Mouse (Mus musculus) CD8-positive naive resting alpha-beta T cell, adult 2 months (primary cell): Measurements from ENCODE around the gene Hps6.
"Not testable (repeated sequence)": the region's sequence is repeated elsewhere in the genome, so short reads cannot be mapped to it uniquely, and the experiment has no call there.

Experiments
- DNase-seq, 2 experiments: peaks; one replicate each; pipeline ENCODE4 v3.0.0; 2022; ENCODE audit warnings: low read depth in 2 of 2, low spot score in 2 of 2

The Hps6 gene

DNA sequence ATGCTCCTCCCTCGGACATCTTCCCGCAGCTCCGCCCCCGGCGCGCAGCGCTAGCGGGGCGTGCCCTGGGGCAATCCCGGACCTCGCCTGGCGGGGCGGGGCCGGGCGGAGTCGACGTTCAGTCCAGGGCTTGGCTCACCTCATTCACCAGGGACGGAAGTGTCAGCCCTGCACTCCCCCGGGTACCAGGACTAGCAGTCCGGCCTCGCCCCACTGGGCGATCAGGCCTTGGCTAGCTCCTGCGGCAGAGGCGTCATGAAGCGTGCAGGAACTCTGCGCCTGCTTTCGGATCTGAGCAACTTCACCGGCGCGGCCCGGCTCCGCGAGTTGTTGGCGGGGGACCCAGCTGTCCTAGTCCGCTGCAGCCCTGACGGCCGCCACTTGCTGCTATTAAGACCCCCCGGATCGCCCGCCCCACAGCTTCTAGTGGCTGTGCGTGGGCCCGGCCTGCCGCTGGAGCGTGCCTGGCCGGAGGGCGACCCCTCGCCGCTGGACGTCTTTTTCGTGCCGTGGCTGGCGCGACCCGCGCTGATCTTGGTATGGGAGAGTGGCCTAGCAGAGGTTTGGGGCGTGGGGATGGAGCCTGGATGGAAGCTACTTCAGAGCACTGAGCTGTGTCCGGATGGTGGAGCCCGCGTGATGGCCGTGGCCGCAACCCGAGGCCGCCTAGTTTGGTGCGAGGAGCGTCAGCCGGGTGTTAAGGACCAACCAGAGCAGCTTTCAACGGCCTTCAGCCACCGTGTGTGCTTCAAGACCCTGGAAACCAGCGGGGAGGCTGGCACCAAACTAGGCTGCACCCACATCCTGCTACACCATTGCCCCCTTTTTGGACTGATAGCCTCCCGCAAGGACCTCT lies at the start of gene Hps6:
TSS of gene Hps6 (plus strand) at position 138 of the 856 bp plus-strand sequence.
- DNase-seq, result peak; percentile 58 to 62

DNA sequence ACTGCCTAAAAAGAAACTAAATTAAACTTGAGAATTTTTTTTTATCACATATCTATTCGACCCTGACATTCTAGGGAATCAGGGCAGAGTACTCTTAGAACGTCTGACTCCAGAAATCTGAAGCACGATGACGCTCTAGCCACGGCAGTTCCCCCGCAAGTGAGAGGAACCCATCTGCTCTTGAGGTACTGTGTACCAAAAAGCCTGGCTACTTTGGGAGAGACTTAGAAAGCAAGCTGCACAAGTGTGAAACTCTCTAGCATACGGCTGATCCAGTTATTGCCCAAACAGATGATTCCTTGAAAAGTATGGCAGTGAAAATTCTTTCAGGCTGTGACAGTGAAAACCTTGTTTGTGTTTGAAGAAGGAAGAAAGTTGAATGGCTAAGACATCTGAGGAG lies 46.6 kb upstream of the Hps6 start:
- no peak for DNase-seq

DNA sequence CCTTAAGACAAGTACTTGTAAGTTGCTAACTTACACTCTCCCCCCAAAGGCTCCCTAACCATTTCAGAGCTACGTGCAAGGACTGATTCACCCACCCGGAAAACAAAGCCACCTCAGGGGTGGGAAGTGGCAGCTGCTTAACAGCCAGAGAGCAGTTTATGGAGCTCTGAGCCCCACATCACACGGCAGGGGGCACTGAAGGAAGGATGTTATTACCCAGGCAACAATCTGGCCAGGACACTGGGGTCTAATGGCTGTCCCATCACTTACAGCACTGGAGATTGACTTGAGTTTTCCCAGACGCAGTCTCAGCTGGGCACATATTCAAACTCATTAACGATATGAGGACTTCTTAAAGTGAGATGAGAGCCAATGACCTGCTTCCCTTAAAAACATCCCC lies 42.5 kb upstream of the Hps6 start:
- DNase-seq, result no peak

DNA sequence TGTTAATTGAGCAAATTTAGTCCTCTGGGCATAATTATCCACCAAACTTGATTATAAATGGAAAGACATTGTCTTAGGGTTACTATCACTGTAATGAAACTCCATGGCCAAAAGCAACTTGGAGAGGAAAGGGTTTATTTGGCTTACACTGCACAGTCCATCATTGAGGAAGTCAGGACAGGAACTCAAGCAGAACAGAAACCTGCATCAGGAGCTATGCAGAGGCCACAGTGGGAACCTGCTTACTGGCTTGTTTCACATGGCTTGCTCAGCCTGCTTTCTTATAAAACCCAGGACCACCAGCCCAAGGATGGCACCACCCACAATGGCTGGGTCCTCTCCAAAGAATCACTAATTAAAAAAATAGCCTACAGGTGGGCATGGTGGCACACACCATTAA lies 18.9 kb upstream of the Hps6 start:
- no peak for DNase-seq

DNA sequence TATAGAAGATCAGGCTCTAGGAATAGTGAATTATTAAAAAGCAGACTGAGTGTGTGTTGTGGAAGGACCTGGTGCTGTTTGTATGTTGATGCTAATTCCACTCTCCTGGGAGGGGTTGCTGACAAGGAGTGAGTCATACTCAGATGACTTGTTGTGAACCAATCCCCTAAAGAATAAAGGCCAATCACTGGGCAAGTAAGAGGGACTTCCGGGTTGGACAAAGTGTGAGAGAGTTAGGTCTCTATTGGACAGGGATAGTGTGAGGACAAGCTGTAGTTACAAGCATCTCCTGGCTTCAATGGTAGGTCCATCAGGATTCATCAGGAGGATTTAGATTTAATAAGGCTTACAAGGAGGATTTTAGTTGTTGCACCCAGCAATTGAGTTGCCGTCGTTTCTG lies 15.1 kb upstream of the Hps6 start:
- DNase-seq, result no peak

DNA sequence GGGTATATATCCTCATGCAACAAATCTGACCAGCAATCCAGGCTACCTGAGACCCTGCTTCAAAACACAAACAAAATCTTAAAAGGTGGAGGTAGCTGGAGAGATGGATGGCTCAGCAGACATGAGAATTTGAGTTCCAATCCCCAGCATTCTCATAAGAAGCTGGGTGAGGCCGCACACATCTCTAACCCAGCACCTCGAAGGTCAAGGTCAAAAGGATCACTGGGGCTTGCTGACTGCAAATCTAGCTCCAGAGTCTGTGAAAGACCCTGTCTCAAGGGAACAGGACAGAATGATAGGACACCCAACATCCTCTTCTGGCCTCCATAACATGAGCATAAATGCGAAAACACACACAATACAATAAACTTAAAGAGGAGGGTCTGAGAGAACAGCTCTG lies 12.1 kb upstream of the Hps6 start:
- DNase-seq, result no peak

DNA sequence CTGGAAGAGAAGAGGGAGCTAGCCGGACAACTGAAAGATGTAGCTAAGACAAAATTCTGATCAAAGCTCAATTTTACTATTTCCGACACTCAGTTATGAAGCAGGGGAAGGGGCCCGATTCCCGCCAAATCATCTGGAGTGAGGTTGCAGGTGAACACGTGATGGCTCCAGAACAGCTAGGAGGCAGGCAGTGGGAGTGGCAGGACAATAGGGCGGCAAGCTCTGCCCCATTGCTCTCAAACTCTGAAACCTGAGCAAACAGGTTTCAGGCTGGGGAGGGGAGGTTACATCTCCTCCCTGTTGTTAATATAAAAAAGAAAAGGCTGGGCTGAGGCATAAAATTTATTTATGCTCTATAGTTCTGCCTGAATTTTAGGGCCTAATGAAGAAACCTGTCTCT lies 9.9 kb upstream of the Hps6 start:
- DNase-seq, result not testable (repeated sequence)

DNA sequence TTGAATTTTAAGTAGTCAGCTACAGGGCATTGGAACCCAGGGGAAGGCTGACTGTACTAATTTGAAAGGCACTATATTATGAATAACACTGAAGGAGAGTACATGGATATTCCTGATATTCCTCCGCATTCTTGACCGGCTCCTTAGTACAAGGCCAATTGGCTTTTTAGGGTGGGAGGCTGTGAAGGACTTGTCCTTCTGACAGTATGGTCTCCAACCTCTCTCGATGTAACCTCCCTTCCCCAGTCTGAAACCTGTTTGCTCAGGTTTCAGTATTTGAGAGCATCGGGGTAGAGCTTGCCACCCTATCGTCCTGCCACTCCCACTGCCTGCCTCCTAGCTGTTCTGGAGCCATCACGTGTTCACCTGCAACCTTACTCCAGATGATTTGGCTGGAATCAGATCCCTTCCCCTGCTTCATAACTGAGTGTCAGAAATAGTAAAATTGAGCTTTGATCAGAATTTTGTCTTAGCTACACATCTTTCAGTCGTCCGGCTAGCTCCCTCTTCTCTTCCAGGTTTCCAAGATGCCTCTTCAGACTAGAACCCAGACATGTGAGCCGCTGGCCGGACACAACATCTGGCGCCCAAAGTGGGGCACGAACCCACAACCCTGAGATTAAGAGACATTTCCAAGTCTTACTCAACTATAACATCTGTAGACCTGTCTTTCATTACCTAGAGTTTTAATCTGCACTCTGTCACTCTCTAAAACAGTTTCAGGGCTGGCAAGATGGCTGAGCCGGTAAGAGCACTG lies 9.1 kb upstream of the Hps6 start:
- DNase-seq, result no peak

DNA sequence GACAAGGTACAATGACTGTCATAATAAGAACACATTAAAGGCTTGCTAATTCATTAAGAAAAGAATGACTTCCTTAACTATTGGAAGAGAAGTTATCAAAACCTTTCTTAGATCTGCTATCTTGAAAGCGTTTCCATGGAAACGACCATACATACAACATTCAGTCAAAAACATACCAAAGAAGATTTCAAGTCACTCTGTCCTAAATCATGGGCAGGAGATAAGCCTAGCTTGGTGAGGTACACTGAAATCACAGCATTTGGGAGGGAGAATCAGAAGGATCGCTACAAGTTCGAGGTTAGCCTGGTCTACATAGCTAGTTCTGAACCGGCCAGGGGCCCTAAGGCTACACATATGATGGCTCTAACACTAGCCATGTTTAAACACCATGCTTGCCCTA lies 5.9 kb upstream of the Hps6 start:
- DNase-seq, result no peak

DNA sequence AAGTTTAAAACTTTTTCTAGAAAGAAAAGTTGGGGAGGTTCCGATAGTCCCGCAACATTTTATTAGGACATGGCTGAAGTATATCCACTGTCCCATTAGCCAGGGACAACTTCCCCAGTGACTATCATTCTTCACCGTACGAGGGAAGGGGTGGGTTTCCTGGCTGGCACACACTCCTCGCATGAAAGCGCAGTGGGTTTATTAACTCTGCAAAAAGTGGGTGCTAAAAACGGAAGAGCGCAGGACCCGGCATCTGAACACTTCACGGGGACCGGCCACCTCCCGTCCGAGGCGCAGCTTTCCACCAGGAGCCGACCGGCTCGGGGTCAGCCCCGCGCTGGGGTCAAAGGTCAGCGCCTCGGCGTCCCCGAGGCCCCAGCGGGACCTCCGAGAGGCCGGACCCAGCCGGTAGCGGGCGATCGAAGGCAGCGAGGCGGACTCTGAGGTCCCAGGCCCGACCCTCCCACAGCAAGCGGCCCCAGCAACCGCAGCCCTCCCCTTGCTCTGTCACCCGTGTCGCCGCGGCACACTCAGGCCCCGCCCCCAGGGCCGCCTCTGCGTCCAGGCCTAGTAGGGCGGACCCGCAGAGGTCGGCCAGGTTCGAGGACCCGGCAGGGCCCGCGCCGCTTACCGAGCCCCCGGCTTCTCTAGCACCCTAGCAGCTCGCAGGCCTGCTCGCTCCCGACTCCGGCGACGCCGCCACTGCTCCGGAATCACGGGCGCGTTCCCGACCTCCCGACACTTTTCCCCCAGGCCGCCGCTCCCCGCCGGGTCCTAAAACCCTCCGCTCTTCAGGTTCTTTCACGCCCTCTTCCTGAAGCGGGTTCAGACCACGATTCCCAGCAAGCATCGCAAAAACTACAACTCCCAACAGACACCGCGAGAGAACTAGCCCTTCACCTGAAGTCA lies 5.3 kb upstream of the Hps6 start, which contains the start of gene Armh3:
TSS of gene Armh3 (minus strand) at position 704 of the 909 bp plus-strand sequence.
- peak; percentile 74 to 89 for DNase-seq

DNA sequence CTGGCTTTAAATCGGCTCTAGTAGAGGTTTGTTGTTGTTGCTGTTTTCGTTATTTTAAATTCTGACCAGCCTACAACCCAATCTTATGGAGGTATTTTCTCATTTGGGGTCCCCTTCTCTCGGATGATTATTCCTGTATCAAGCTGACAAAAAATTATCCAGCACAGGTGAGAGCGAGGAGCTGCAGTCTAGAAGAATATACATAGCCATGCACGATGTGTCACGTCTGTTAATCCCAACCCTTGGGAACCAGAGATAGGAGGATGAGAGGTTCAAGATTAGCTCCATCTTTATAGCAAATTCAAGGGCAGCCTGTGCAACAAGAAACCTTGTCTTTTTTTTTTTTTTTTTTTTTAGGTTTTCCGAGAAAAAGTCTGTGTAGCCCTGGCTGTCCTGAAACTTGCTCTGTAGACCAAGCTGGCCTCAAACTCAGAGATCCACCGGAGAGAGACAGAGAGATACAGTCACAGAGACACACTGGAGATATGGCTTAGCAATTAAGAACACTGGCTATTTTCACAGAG lies 4.6 kb upstream of the Hps6 start:
- DNase-seq, result no peak

DNA sequence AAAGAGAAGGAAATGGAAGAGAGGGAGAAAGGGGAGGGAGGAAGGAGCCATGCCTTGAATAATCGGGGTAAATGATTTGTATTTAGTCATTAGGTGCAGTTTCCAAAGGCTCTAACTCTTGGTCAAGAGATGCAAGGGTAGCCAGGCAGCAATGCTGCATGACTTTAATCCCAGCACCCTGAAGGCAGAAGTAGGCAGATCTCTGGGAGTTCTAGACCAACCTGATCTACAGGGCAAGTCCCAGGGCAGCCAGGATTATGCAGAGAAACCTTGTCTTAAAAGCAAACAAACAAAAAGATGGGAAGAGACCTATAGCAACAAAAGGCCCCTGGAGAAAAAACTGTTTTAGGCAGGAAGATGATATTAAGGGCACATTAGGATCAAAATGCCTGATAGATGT lies 3.9 kb upstream of the Hps6 start:
- DNase-seq, result no peak

DNA sequence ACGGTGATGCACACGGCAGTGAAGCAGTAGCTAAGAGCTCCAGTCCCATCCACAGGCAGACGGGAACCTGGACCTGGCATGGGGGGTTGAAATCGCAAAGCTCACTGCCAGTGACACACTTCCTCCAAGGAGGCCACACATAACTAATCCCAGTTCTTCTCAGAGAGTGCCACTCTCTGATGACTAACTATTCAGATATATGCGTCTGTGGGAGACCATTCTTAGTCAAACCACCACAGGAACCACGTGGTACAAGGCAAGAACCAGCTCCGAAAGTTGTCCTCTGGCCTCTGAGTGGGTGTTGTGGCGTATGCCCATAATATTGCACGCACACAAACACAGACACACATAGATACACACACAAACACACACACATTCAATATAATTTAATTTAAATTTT lies 1.0 kb upstream of the Hps6 start:
- no peak for DNase-seq

DNA sequence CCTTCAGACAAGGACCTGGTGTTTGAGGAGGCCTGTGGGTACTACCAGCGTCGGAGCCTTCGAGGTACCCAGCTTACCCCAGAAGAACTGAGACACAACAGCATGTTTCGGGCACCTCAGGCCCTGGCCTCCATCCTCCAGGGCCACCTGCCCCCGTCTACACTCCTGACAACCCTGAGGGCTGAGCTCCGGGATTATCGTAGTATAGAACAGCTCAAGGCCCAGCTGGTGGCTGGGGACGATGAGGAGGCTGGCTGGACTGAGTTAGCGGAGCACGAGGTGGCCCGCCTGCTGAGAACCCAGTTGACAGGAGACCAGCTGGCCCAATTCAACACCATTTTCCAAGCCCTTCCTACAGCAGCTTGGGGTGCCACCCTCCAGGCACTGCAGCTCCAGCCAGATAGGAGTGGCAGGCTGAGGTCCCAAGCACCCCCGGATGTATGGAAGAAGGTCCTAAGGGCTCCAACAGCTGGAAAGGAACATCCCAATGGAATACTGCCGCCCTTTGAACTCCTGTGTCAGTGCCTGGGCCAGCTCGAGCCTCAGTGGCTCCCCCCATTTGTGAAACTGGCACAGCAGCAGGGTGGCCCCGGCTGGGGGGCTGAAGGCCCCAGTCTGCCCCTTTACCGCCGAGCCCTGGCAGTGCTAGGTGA lies 1.6 kb downstream of the Hps6 start:
- no peak for DNase-seq

DNA sequence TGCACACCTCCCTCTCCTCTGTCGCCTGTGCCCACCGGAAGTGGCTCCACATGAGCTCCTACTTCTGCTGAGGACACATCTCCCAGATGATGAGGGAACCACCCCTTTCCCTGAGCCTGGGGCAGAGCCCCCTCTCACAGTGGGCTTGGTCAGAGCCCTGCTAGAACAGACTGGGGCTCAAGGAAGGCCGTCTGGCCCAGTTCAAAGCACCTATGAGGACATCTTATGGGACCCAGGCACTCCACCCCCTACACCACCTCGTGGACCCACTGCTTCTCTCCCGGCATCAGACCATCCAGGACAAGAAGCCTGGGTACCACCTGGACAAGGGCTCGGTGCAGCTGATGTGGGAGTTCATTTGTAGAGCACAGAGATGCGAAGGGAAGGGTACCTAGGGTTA lies 2.4 kb downstream of the Hps6 start:
- no peak for DNase-seq

DNA sequence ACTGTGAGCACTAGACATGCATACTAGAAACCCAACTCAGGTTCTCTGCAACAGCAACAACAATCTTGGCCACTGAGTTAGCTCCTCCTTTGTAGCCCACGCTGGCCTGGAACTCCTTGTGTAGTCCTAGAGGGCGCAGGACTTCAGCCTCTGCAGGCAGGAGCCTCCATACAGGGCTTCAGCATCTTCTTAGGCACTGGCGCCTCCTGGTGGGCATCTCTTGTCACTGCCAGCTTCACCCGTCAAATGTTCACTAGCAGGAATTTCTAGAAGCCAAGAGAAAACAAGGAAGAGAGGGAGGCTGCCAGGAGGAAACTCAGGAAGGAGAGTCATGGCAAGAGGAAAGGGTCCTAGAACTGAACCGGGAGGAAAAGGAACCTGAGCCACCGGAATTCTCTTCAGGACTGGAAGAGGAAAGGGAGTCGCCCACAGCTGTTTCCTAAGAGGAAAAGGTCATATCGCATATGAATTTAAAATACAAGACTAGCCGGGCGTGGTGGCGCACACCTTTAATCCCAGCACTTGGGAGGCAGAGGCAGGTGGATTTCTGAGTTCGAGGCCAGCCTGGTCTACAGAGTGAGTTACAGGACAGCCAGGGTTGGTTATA lies 11.4 kb downstream of the Hps6 start:
- peak; percentile 74 to 81 for DNase-seq

DNA sequence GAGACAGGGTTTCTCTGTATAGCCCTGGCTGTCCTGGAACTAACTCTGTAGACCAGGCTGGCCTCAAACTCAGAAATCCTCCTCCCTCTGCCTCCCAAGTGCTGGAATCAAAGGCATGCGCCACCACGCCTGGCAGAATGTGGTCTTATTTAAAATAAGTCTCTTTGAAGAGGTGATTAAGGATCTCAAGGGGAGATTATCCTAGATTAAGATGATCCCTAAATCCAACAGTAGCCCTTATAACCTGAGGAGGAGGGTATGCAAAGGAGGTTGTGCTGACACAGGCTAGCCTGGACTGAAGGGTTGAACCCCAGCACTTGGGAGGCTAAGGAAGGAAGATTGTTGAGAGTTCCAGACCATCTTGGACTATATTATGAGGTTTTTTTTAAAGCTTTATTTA lies 12.7 kb downstream of the Hps6 start:
- DNase-seq, result no peak

DNA sequence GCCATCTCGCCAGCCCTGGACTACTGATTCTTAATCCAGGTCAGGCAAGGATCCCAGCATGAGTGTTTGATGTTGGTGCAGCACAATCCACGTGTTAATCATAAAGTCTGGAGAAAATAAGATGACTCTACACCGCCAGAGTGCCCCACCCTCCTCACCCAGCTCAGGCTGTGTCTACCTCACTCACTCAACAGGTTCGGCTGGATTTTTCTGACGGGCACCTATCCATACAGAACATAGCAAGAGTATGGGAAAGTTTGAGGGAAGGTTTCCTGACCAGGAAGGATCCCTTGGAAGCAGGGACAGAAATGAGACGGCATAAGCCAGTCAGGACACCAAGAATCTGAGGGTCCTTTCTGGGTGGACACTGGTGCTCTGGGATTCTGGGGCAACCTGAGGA lies 21.7 kb downstream of the Hps6 start:
- no peak for DNase-seq

DNA sequence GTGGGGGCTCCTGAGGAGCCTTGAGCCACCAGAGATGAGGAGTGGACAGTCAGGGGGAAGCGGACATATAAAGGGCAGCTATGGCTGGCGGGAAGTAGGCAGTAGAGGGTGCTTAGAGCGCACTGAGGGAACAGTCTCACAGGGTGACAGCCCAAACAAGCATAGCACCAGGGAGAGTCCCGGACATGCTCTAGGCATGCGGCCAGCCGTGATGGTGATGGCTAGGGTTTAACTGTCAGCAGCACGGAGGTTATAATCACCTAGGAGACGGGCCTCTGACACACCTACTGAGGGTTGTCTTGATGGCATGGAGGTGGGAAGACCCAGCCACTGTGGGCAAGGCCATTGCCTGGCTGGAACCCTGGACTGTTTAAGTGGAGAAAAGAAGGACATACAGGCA lies 23.3 kb downstream of the Hps6 start:
- no peak for DNase-seq

DNA sequence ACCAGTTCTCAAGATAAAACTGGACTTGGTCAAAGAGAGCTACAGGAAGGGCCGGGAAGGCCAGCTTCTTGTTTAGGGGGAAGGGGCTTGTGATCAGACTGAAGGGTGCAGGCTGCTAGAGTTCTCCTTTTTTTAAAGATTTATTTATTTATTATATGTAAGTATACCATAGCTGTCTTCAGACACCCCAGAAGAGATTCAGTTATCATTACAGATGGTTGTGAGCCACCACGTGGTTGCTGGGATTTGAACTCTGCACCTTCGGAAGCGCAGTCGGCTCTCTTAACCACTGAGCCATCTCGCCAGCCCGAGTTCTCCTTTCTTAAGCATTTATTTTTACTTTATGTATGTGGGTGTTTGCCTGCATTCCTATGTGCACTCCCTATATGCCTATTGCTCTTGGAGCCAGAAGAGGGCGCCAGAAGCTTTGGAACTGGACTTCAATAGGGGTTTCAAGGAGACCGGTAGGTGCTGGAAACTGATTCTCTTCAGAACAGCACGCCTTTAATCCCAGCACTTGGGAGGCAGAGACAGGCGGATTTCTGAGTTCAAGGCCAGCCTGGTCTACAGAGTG lies 25.5 kb downstream of the Hps6 start:
- no peak for DNase-seq
